Mouse (Mus musculus) neural tube, embryonic 15.5 days (tissue): ENCODE data around the gene Upf3a. TPM values are rescaled to one million over a fixed set of nuclear protein-coding genes. Genes with fewer than 3 reads are reported as not detected.
"Not testable (repeated sequence)": the region's sequence is repeated elsewhere in the genome, so short reads cannot be mapped to it uniquely, and the experiment has no call there.

Experiments used
- ATAC-seq: fragments of 200-750 bp; cut with Nextera tagmentation; 2 replicates; pipeline ENCODE4 v1.8.0; 2017; ENCODE audit warnings: mild to moderate bottlenecking, moderate TSS enrichment, moderate library complexity; ENCODE audit not compliant: low FRiP score
- H3K27ac ChIP-seq: fragments of 300-500 bp; sonication (generic); replicated peaks from 2 replicates; pipeline ENCODE4 v1.5.1; 2015; ENCODE audit warnings: mild to moderate bottlenecking, inconsistent platforms
- H3K27me3 ChIP-seq: fragments of 300-500 bp; sonication (generic); replicated peaks from 2 replicates; pipeline ENCODE4 v1.6.1; 2015; ENCODE audit warnings: inconsistent platforms
- H3K36me3 ChIP-seq: fragments of 300-500 bp; sonication (generic); 2 replicates; pipeline ENCODE4 v1.6.1; 2015; ENCODE audit warnings: inconsistent platforms
- H3K4me1 ChIP-seq: fragments of 300-500 bp; sonication (generic); 2 replicates; pipeline ENCODE4 v1.6.1; 2015; ENCODE audit warnings: inconsistent platforms
- H3K4me2 ChIP-seq: fragments of 300-500 bp; sonication (generic); 2 replicates; pipeline ENCODE4 v1.6.1; 2015; ENCODE audit warnings: inconsistent platforms, mild to moderate bottlenecking, moderate library complexity
- H3K4me3 ChIP-seq: fragments of 300-500 bp; sonication (generic); replicated peaks from 2 replicates; pipeline ENCODE4 v1.5.1; 2015; ENCODE audit warnings: mild to moderate bottlenecking, inconsistent platforms
- H3K9ac ChIP-seq: fragments of 300-500 bp; sonication (generic); replicated peaks from 2 replicates; pipeline ENCODE4 v1.6.1; 2015; ENCODE audit warnings: mild to moderate bottlenecking, inconsistent platforms
- H3K9me3 ChIP-seq: fragments of 300-500 bp; sonication (generic); replicated peaks from 2 replicates; pipeline ENCODE4 v1.6.1; 2016; ENCODE audit warnings: inconsistent platforms
- WGBS: fragments of 180-500 bp; shearing (Covaris S2); methylation state at CpG from one replicate; pipeline ENCODE4 v1.1.7; 2015; ENCODE audit warnings: mixed read lengths; 5-methylcytosine and 5-hydroxymethylcytosine counted together
- polyA plus RNA-seq: library from polyadenylated mRNA; unstranded; fragments of >200 nt; fragmentation: Nextera tagmentation; extraction: Ambion mirVana; gene quantifications from 2 replicates; pipeline ENCODE4 v1.2.1, GENCODE M21; 2015

The Upf3a gene
- polyA plus RNA-seq, 1 experiment from 2014 or later: 42.5 TPM

DNA sequence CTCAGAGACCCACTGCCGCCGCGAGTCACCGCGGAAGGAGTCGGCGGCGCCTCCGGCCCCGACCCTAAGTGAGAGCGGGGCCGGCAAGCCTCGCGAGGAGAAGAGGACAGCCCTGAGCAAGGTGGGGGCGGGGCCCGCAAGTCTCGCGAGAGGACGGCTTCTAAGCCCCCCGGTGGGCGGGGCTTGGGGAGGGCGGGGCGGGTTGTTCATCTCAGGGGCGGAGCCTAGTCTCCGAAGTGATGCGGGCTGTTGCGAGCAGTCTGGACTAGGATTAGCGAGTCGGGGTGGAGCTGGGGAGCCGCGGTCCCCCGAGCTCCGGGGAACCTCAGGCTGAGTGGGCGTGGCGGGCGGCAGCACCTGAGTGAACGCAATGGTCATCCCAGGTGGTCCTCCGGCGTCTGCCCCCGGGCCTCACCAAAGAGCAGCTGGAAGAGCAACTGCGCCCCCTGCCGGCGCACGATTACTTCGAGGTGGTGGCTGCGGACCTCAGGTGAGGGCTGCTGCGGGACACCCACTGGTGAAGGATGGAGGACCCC is 417 bp downstream of the Upf3a start:
- H3K27me3 ChIP-seq: no peaks in the 10 kb centered on the region
- WGBS: under 1% methylated on average over 47 of the region's 47 CpGs
- H3K27ac ChIP-seq: peak overlapping the region; percentile 100
- peak; percentile 97 for ATAC-seq
- H3K9me3 ChIP-seq: no peaks in the 10 kb centered on the region
- peaks cover 18% of the 10 kb centered on the region for H3K4me1 ChIP-seq
- H3K9ac ChIP-seq: peak overlapping the region; percentile 97
- H3K4me3 ChIP-seq: peak overlapping the region; percentile 83
- H3K36me3 ChIP-seq: peaks cover 28% of the 10 kb centered on the region
- H3K4me2 ChIP-seq: peak overlapping the region; percentile 94

DNA sequence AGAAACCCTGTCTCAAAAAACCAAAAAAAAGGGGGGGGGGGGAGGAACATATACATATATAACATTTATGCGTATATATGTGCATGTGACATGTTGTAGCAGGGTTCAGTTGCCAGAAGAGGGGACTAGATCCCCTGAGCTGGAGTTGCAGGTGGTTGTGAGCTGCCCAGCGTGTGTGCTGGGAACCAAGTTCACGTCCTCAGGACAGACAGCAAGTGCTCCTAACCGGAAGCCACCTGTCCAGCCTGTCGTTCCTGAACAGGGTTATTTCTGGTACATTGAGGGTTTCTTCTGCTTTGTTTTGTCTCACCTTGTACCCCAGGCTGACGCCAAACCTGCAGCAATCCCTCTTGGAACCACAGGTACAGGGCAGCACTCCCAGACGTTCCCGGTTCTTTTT is 4.2 kb downstream of the Upf3a start:
- no peak overlapping the region for H3K4me2 ChIP-seq
- H3K9ac ChIP-seq: no peak overlapping the region
- 98% methylated on average over 8 of the region's 8 CpGs for WGBS
- peaks cover 44% of the 10 kb centered on the region for H3K36me3 ChIP-seq
- peaks cover 15% of the 10 kb centered on the region for H3K4me1 ChIP-seq
- H3K4me3 ChIP-seq: no peak overlapping the region
- no peaks in the 10 kb centered on the region for H3K27me3 ChIP-seq
- no peak for ATAC-seq
- H3K27ac ChIP-seq: no peak overlapping the region
- H3K9me3 ChIP-seq: no peaks in the 10 kb centered on the region

DNA sequence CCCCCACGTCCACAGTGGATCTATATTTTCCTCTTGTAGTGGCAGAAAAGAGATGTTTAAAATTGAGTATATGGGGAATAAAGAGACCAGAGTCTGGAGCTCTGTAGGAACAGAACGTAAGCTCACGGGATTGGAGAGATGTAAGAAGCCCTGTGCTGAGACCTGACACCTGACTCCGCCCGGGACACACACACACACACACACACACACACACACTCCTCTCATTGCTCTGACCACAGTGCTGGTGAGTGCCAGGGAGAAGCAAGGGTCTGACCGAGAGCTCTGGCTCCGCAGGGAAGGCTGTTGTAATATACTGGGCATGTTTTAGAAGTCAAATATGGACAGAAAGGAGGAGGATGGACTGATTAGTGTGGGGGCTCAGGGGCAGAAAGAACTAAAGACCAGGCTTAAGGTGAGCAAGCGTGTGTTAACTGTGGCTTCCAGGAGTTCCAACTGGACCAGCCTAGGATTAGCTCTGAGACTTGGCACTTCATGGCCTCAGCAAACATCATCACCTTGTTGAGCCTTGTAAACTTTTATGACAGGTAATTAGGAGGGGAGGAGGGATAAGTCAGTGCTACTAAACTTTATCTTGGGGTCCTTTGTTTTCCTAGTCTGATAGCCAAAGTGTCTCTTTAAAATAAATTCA is 7.8 kb downstream of the Upf3a start:
- no peak for ATAC-seq
- WGBS: 87% methylated on average over 8 of the region's 8 CpGs
- Histone ChIP-seq H3K27me3 (no peaks in the 10 kb centered on the region), H3K4me1 (no peaks in the 10 kb centered on the region), H3K9me3 (no peaks in the 10 kb centered on the region), H3K4me3 (no peak overlapping the region), H3K9ac (no peak overlapping the region), H3K4me2 (no peak overlapping the region), H3K36me3 (peaks cover 76% of the 10 kb centered on the region), H3K27ac (no peak overlapping the region)

DNA sequence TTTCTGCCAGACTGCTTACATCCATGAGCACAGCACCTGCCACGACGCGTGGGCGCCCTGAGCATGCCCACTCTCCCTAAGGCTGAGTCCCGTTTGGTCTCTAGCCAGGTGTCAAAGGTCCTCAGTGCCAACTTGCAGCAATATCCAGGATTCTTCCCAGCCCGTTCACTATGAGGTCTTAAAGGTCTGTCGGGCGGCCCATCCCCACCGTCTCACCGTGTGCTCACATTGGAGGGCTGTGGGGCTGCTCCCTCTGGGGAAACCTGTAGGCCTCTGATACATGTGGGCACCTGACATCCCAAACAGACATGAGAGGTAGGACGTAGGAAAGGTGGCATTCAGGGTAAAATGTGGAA is 8.3 kb downstream of the Upf3a start:
- no peaks in the 10 kb centered on the region for H3K27me3 ChIP-seq
- 80% methylated on average over 11 of the region's 11 CpGs for WGBS
- H3K9me3 ChIP-seq: no peaks in the 10 kb centered on the region
- no peak overlapping the region for H3K27ac ChIP-seq
- no peak for ATAC-seq
- no peak overlapping the region for H3K9ac ChIP-seq
- H3K4me3 ChIP-seq: no peak overlapping the region
- H3K4me1 ChIP-seq: no peaks in the 10 kb centered on the region
- peaks cover 79% of the 10 kb centered on the region for H3K36me3 ChIP-seq
- H3K4me2 ChIP-seq: no peak overlapping the region

DNA sequence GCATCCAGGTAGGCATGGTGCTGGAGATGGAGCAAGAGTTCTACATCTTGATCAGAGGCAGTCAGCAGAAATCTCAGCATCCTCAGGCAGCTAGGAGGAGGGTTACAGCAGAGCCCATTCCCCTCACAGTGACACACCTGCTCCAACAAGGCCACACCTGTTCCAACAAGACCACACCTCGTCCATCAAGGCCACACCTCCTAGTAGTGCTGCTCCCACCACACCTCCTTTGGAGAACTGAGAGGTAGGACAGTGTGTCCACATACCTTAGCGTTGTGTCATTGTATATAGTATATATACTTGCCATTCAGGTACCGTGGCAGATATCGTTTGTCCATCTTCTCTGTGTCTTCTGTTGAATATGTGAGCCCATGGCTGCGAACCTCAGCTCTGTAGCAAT is 12.3 kb downstream of the Upf3a start:
- H3K27ac ChIP-seq: no peak overlapping the region
- H3K36me3 ChIP-seq: peaks cover 64% of the 10 kb centered on the region
- H3K27me3 ChIP-seq: no peaks in the 10 kb centered on the region
- H3K4me2 ChIP-seq: no peak overlapping the region
- no peak overlapping the region for H3K9ac ChIP-seq
- 94% methylated on average over 5 of the region's 5 CpGs for WGBS
- H3K9me3 ChIP-seq: no peaks in the 10 kb centered on the region
- no peaks in the 10 kb centered on the region for H3K4me1 ChIP-seq
- H3K4me3 ChIP-seq: no peak overlapping the region
- no peak for ATAC-seq

DNA sequence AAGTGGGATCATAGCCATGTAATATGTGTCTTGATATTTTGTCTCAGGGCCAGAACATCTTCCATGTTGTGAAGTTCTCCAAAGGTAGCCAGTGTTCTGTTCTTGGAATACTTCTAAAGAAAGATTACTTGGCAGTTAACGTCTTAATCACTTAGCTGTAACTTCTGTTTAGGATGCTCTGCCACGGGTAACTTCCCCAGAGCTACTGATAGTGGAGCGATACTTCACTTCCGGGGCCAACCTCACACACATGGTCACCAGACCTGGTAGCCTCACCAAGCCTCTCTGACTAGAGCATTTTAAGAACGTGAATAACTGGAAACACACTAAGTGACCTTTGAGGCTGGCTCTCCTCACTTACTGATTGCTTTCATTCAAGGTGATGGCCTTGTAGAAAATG is 14.2 kb downstream of the Upf3a start:
- Histone ChIP-seq H3K27ac (no peak overlapping the region), H3K9ac (no peak overlapping the region), H3K9me3 (no peaks in the 10 kb centered on the region), H3K27me3 (no peaks in the 10 kb centered on the region), H3K36me3 (peaks cover 47% of the 10 kb centered on the region), H3K4me1 (no peaks in the 10 kb centered on the region), H3K4me3 (no peak overlapping the region), H3K4me2 (no peak overlapping the region)
- ATAC-seq: no peak
- 91% methylated on average over 5 of the region's 5 CpGs for WGBS

DNA sequence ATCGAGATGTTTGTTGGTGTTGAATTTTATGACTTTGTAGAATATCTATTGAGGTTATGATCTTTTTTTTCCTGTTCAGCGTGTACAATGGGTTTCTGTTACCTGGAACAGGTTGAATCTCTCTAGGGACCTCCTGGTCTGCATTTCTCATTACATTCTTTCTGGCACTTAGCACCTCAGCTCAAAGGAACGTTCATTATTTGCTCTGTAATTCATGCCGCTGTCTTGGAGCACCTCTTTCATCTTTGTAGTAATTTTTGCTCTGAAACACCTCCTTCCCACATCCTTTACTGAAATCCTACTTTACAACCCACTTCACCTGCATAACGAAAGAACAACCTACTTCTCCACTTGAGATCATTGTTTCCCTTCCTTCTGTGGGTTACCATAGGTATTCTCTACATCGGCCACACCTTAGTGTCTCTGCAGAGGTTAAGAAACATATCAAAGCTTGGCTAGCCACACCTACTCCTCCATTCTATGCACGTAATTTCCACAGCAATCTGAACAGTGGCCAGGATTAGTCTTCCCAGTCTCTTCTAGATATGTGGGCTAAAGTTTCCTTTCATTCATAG is 43.3 kb downstream of the Upf3a start:
- Histone ChIP-seq H3K4me2 (no peak overlapping the region), H3K27ac (no peak overlapping the region), H3K9ac (no peak overlapping the region), H3K27me3 (no peaks in the 10 kb centered on the region), H3K4me3 (no peak overlapping the region), H3K36me3 (no peaks in the 10 kb centered on the region), H3K9me3 (no peaks in the 10 kb centered on the region), H3K4me1 (no peaks in the 10 kb centered on the region)
- 81% methylated on average over 7 of the region's 7 CpGs for WGBS
- ATAC-seq: no peak

DNA sequence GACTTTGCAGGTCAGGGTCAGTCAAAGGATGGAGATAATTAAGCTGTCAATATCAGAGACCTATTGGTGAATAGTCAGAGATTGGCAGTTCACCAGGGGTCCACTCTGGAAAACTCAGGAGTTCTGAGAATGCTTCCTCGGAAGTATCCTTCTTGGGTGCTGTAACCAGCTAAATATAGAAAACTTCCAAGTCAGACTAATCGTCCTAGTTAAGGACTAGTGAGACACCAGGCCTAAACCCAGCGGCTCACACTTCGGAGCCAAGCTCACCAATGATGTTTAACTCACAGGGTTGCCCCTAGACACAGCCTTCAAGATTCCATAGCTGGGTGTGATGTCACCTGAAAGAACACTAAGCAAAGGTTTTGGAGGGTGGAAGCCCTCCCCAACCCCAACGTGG is 52.9 kb downstream of the Upf3a start, which contains the start of gene AF366264:
AF366264 (minus strand) TSS at position 101 of the 400 bp plus-strand sequence.
- H3K9ac ChIP-seq, H3K36me3 ChIP-seq, H3K9me3 ChIP-seq, H3K27me3 ChIP-seq, H3K4me1 ChIP-seq, H3K27ac ChIP-seq, ATAC-seq, H3K4me2 ChIP-seq, H3K4me3 ChIP-seq: not testable (repeated sequence)
- 89% methylated on average over 5 of the region's 5 CpGs for WGBS

DNA sequence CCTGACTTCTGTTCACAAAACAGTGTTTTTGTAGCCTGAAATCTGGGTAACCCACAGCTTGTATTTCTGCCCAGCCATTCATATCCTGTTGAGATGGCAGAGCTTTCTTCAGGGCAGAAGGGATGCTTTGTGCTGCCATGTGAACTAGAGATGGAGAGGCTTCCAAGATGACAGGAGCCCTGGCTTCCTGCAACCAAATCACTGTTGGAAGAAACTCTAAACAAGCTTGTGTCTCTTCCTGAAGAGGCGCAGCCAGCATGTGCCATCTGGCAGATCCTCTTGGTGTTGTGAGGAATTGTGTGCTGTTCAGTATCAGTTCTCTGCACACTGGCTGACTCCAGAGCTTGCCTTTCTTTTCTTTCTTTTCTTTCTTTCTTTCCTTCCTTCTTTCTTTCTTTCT is 57.9 kb downstream of the Upf3a start:
- not testable (repeated sequence) for H3K4me1 ChIP-seq, H3K27me3 ChIP-seq, H3K27ac ChIP-seq, H3K36me3 ChIP-seq, H3K9ac ChIP-seq, H3K9me3 ChIP-seq, ATAC-seq, H3K4me3 ChIP-seq, H3K4me2 ChIP-seq
- WGBS: 89% methylated on average over 1 of the region's 1 CpGs

Other genes starting within 250 kb of the Upf3a start
- not detected in 2 replicates for gene 1700029H14Rik, start 223.2 kb upstream of the Upf3a start, polyA plus RNA-seq
- 38.8 and 39.3 TPM in 2 replicates for gene Rasa3, start 108.0 kb upstream of the Upf3a start, polyA plus RNA-seq
- 0.83 and 1.4 TPM in 2 replicates for gene Cfap97d2, start 79.7 kb upstream of the Upf3a start, polyA plus RNA-seq
- 138 and 149 TPM in 2 replicates for gene Cdc16, start 27.9 kb upstream of the Upf3a start, polyA plus RNA-seq
- gene AF366264, start 52.8 kb downstream of the Upf3a start, polyA plus RNA-seq: not detected in 2 replicates
- gene Champ1, start 84.0 kb downstream of the Upf3a start, polyA plus RNA-seq: 41.7 and 43.4 TPM in 2 replicates
- gene Coprs, start 104.7 kb downstream of the Upf3a start, polyA plus RNA-seq: 137 and 165 TPM in 2 replicates